Mouse (Mus musculus) right cerebral cortex, adult 18-20 months (tissue): Measurements from ENCODE around the gene Kmt2b.

Experiments used
- DNase-seq: peaks from one replicate; pipeline ENCODE4 v3.0.0; 2022; ENCODE audit warnings: mixed read lengths

The Kmt2b gene

GRCm38 (mm10) chr7:30599933-30600353 is 11.4 kb upstream of the Kmt2b start:
- DNase-seq: peak; percentile 96

GRCm38 (mm10) chr7:30598786-30599185 is 10.3 kb upstream of the Kmt2b start, which contains the start of gene Zbtb32:
Gene Zbtb32, minus strand, starts transcription at chr7:30598909.
- DNase-seq: no peak

GRCm38 (mm10) chr7:30596811-30597210 is 8.3 kb upstream of the Kmt2b start:
- DNase-seq: no peak

GRCm38 (mm10) chr7:30596093-30596492 is 7.6 kb upstream of the Kmt2b start:
- no peak for DNase-seq

GRCm38 (mm10) chr7:30594510-30595024 is 6.0 kb upstream of the Kmt2b start:
- no peak for DNase-seq

- DNase-seq: no peak
Measured at GRCm38 (mm10) chr7:30593579-30594509, 5.3 kb upstream of the Kmt2b start.

GRCm38 (mm10) chr7:30592772-30593423 is 4.4 kb upstream of the Kmt2b start:
- no peak for DNase-seq

GRCm38 (mm10) chr7:30591605-30591951 is 3.1 kb upstream of the Kmt2b start:
- DNase-seq: no peak

GRCm38 (mm10) chr7:30590927-30591604 is 2.5 kb upstream of the Kmt2b start:
- DNase-seq: no peak

GRCm38 (mm10) chr7:30589435-30590301 is 1.1 kb upstream of the Kmt2b start:
- peak; percentile 76 for DNase-seq

GRCm38 (mm10) chr7:30587842-30588667 is 471 bp downstream of the Kmt2b start:
- DNase-seq: no peak

- DNase-seq: no peak
Measured at GRCm38 (mm10) chr7:30586455-30587020, 2.0 kb downstream of the Kmt2b start.

GRCm38 (mm10) chr7:30585170-30585569 is 3.4 kb downstream of the Kmt2b start:
- DNase-seq: no peak

- no peak for DNase-seq
Measured at GRCm38 (mm10) chr7:30584339-30584738, 4.2 kb downstream of the Kmt2b start.

- no peak for DNase-seq
Measured at GRCm38 (mm10) chr7:30581547-30581946, 7.0 kb downstream of the Kmt2b start.

GRCm38 (mm10) chr7:30579950-30580349 is 8.6 kb downstream of the Kmt2b start:
- DNase-seq: no peak

GRCm38 (mm10) chr7:30572969-30573368 is 15.6 kb downstream of the Kmt2b start:
- no peak for DNase-seq

- no peak for DNase-seq
Measured at GRCm38 (mm10) chr7:30572389-30572788, 16.1 kb downstream of the Kmt2b start.

- no peak for DNase-seq
Measured at GRCm38 (mm10) chr7:30567555-30567954, 21.0 kb downstream of the Kmt2b start.

GRCm38 (mm10) chr7:30566033-30566432 is 22.5 kb downstream of the Kmt2b start:
- DNase-seq: no peak
